Mouse (Mus musculus): ENCODE measurements around the gene Kmt2d. TPM values are rescaled to one million over a fixed set of nuclear protein-coding genes. Genes with fewer than 3 reads are reported as not detected.

Kmt2d gene
- polyA plus RNA-seq, 1 experiment from 2014 or later: 3.7 TPM

GRCm38 (mm10) chr15:98837006-98837742 is 33.8 kb downstream of the Kmt2d start:
- H3K4me3 ChIP-seq (replicated peaks): peak overlapping the region; percentile 29
- H3K4me2 ChIP-seq: peak overlapping the region; percentile 57
- H3K36me3 ChIP-seq (replicated peaks): peaks cover 92% of the 10 kb centered on the region
- WGBS (ENCODE audit: insufficient replicate concordance): 66% methylated on average over 21 of the region's 21 CpGs
- peak overlapping the region; percentile 39; the same call in 1 of the 2 replicates for H3K9ac ChIP-seq
- peaks cover 59% of the 10 kb centered on the region for H3K4me1 ChIP-seq (replicated peaks)
- peak; percentile 90 for ATAC-seq (ENCODE audit: insufficient read depth)
- peak overlapping the region; percentile 89 for H3K27ac ChIP-seq (replicated peaks)
- H3K27me3 ChIP-seq: no peaks in the 10 kb centered on the region
- H3K9me3 ChIP-seq (replicated peaks): no peaks in the 10 kb centered on the region

- H3K4me1 ChIP-seq (replicated peaks): peaks cover 66% of the 10 kb centered on the region
- no peak overlapping the region for H3K4me3 ChIP-seq (replicated peaks)
- 87% methylated on average over 14 of the region's 14 CpGs for WGBS (ENCODE audit: insufficient replicate concordance)
- H3K27me3 ChIP-seq: no peaks in the 10 kb centered on the region
- peak overlapping the region; percentile 89 for H3K27ac ChIP-seq (replicated peaks)
- H3K9ac ChIP-seq: no peak overlapping the region
- ATAC-seq (ENCODE audit: insufficient read depth): no peak
- no peaks in the 10 kb centered on the region for H3K9me3 ChIP-seq (replicated peaks)
- H3K36me3 ChIP-seq (replicated peaks): peaks cover 73% of the 10 kb centered on the region
- H3K4me2 ChIP-seq: no peak overlapping the region
These were observed 35.7 kb downstream of the Kmt2d start for GRCm38 (mm10) chr15:98835291-98835690.

- no peak overlapping the region for H3K9ac ChIP-seq
- ATAC-seq (ENCODE audit: insufficient read depth): no peak
- WGBS (ENCODE audit: insufficient replicate concordance): 85% methylated on average over 13 of the region's 13 CpGs
- peak overlapping the region; percentile 100; the same call in 1 of the 2 replicates for H3K27ac ChIP-seq (replicated peaks)
- H3K4me2 ChIP-seq: no peak overlapping the region
- peaks cover 76% of the 10 kb centered on the region for H3K4me1 ChIP-seq (replicated peaks)
- H3K27me3 ChIP-seq: no peaks in the 10 kb centered on the region
- peaks cover 64% of the 10 kb centered on the region for H3K36me3 ChIP-seq (replicated peaks)
- no peaks in the 10 kb centered on the region for H3K9me3 ChIP-seq (replicated peaks)
- no peak overlapping the region for H3K4me3 ChIP-seq (replicated peaks)
These were observed 36.9 kb downstream of the Kmt2d start for GRCm38 (mm10) chr15:98834059-98834458.

- ATAC-seq (ENCODE audit: insufficient read depth): no peak
- Histone ChIP-seq H3K27ac (replicated peaks) (peak overlapping the region; percentile 100), H3K4me2 (peak overlapping the region; percentile 75; the same call in 1 of the 2 replicates), H3K9ac (peak overlapping the region; percentile 37; the same call in 1 of the 2 replicates), H3K4me3 (replicated peaks) (no peak overlapping the region), H3K4me1 (replicated peaks) (peaks cover 75% of the 10 kb centered on the region), H3K27me3 (no peaks in the 10 kb centered on the region), H3K36me3 (replicated peaks) (peaks cover 59% of the 10 kb centered on the region), H3K9me3 (replicated peaks) (no peaks in the 10 kb centered on the region)
- 57% methylated on average over 11 of the region's 11 CpGs for WGBS (ENCODE audit: insufficient replicate concordance)
These were observed 37.7 kb downstream of the Kmt2d start for GRCm38 (mm10) chr15:98833281-98833680.

- Histone ChIP-seq H3K4me3 (replicated peaks) (peak overlapping the region; percentile 93), H3K4me1 (replicated peaks) (peaks cover 75% of the 10 kb centered on the region), H3K9ac (peak overlapping the region; percentile 37; the same call in 1 of the 2 replicates), H3K27ac (replicated peaks) (peak overlapping the region; percentile 100), H3K4me2 (peak overlapping the region; percentile 75), H3K9me3 (replicated peaks) (no peaks in the 10 kb centered on the region), H3K36me3 (replicated peaks) (peaks cover 55% of the 10 kb centered on the region), H3K27me3 (no peaks in the 10 kb centered on the region)
- 13% methylated on average over 12 of the region's 12 CpGs for WGBS (ENCODE audit: insufficient replicate concordance)
- no peak for ATAC-seq (ENCODE audit: insufficient read depth)
These were observed 38.6 kb downstream of the Kmt2d start for GRCm38 (mm10) chr15:98832161-98833058.

- peaks cover 75% of the 10 kb centered on the region for H3K4me1 ChIP-seq (replicated peaks)
- ATAC-seq (ENCODE audit: insufficient read depth): peak; percentile 7; the same call in 1 of the 2 replicates
- H3K9ac ChIP-seq: peak overlapping the region; percentile 91
These were observed 39.3 kb downstream of the Kmt2d start for GRCm38 (mm10) chr15:98831684-98832035.

GRCm38 (mm10) chr15:98830736-98831683 is 40.0 kb downstream of the Kmt2d start, which contains the start of gene Prkag1:
Gene Prkag1 (minus strand): TSS chr15:98831521.
- H3K4me2 ChIP-seq: peak within 1 kb of the TSS; percentile 75
- H3K4me1 ChIP-seq (replicated peaks): peaks cover 75% of the 10 kb centered on the region
- peak; percentile 81 for ATAC-seq (ENCODE audit: insufficient read depth)
- peak within 1 kb of the TSS; percentile 100 for H3K27ac ChIP-seq (replicated peaks)
- no peaks in the 10 kb centered on the region for H3K27me3 ChIP-seq
- H3K9ac ChIP-seq: peak within 1 kb of the TSS; percentile 91
- H3K9me3 ChIP-seq (replicated peaks): no peaks in the 10 kb centered on the region
- peak within 1 kb of the TSS; percentile 93 for H3K4me3 ChIP-seq (replicated peaks)
- WGBS (ENCODE audit: insufficient replicate concordance): under 1% methylated on average over 64 of the region's 66 CpGs
- peaks cover 41% of the 10 kb centered on the region for H3K36me3 ChIP-seq (replicated peaks)

More at GRCm38 (mm10) chr15:98831684-98832035, 39.3 kb downstream of the Kmt2d start:
- H3K9me3 ChIP-seq (replicated peaks): no peaks in the 10 kb centered on the region
- 4% methylated on average over 9 of the region's 9 CpGs for WGBS (ENCODE audit: insufficient replicate concordance)
- H3K4me2 ChIP-seq: peak overlapping the region; percentile 75
- peaks cover 47% of the 10 kb centered on the region for H3K36me3 ChIP-seq (replicated peaks)
- no peaks in the 10 kb centered on the region for H3K27me3 ChIP-seq
- H3K4me3 ChIP-seq (replicated peaks): peak overlapping the region; percentile 93
- H3K27ac ChIP-seq (replicated peaks): peak overlapping the region; percentile 100

GRCm38 (mm10) chr15:98827611-98828011 is 43.4 kb downstream of the Kmt2d start:
- H3K4me2 ChIP-seq: peak overlapping the region; percentile 75
- H3K4me1 ChIP-seq (replicated peaks): peaks cover 75% of the 10 kb centered on the region
- H3K36me3 ChIP-seq (replicated peaks): peaks cover 44% of the 10 kb centered on the region
- H3K9me3 ChIP-seq (replicated peaks): no peaks in the 10 kb centered on the region
- H3K27me3 ChIP-seq: no peaks in the 10 kb centered on the region
- H3K9ac ChIP-seq: peak overlapping the region; percentile 39
- peak overlapping the region; percentile 100 for H3K27ac ChIP-seq (replicated peaks)
- H3K4me3 ChIP-seq (replicated peaks): peak overlapping the region; percentile 34
- 23% methylated on average over 7 of the region's 7 CpGs for WGBS (ENCODE audit: insufficient replicate concordance)
- peak; percentile 70 for ATAC-seq (ENCODE audit: insufficient read depth)

- Histone ChIP-seq H3K27ac (replicated peaks) (no peak overlapping the region), H3K4me3 (replicated peaks) (no peak overlapping the region), H3K27me3 (no peaks in the 10 kb centered on the region), H3K9ac (no peak overlapping the region), H3K4me1 (replicated peaks) (peaks cover 50% of the 10 kb centered on the region), H3K36me3 (replicated peaks) (peaks cover 80% of the 10 kb centered on the region), H3K9me3 (replicated peaks) (no peaks in the 10 kb centered on the region), H3K4me2 (no peak overlapping the region)
- no peak for ATAC-seq (ENCODE audit: insufficient read depth)
- WGBS (ENCODE audit: insufficient replicate concordance): 64% methylated on average over 3 of the region's 3 CpGs
These were observed 47.6 kb downstream of the Kmt2d start for GRCm38 (mm10) chr15:98823434-98823833.

- WGBS (ENCODE audit: insufficient replicate concordance): 83% methylated on average over 5 of the region's 5 CpGs
- H3K36me3 ChIP-seq (replicated peaks): peaks cover 86% of the 10 kb centered on the region
- no peak overlapping the region for H3K4me3 ChIP-seq (replicated peaks)
- no peak overlapping the region for H3K9ac ChIP-seq
- ATAC-seq (ENCODE audit: insufficient read depth): no peak
- H3K9me3 ChIP-seq (replicated peaks): no peaks in the 10 kb centered on the region
- peaks cover 37% of the 10 kb centered on the region for H3K4me1 ChIP-seq (replicated peaks)
- no peaks in the 10 kb centered on the region for H3K27me3 ChIP-seq
- no peak overlapping the region for H3K27ac ChIP-seq (replicated peaks)
- H3K4me2 ChIP-seq: no peak overlapping the region
These were observed 48.9 kb downstream of the Kmt2d start for GRCm38 (mm10) chr15:98822147-98822546.
